Mouse (Mus musculus): ENCODE results near the gene Olfr156. TPM values are rescaled to one million over a fixed set of nuclear protein-coding genes. Genes with fewer than 3 reads are reported as not detected.
"Not testable (repeated sequence)": the region's sequence is repeated elsewhere in the genome, so short reads cannot be mapped to it uniquely, and the experiment has no call there.

The Olfr156 gene
- polyA plus RNA-seq, 1 experiment, result not detected

DNA sequence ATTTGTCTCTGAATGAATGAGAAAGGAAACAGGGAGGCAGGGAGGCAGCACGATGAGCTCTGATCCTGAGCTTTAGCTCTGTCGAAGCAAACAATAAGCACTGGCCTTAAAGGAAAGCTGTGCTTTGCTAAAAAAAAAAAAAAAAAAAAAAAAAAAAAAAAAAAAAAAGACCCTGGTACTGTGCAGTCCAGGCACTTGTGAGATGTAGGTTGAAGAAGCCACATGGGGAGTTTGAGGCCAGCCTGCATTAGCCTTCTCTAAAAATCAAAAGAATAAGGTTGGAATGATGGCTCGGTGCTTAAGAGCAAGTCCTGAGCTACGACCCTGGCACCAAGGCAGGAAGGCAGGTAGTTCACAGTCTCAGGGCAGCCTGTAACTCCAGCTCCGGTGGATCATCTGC lies 10.1 kb upstream of the Olfr156 start:
- no peak for TF ChIP-seq FLI1 (IDR thresholded peaks at IDR 0.05; ENCODE audit: low read length)
- no peak for TF ChIP-seq GATA1 (IDR thresholded peaks at IDR 0.05; ENCODE audit: borderline replicate concordance, low read length)
- H3K4me3 ChIP-seq (replicated peaks), result no peak overlapping the region
- peaks cover 16% of the 10 kb centered on the region for H3K27me3 ChIP-seq (replicated peaks)
- no peaks in the 10 kb centered on the region for H3K36me3 ChIP-seq (replicated peaks; ENCODE audit: low read length)
- peaks cover 4% of the 10 kb centered on the region; the same call in 1 of the 2 replicates for H3K4me1 ChIP-seq
- no peaks in the 10 kb centered on the region for H3K9me3 ChIP-seq

DNA sequence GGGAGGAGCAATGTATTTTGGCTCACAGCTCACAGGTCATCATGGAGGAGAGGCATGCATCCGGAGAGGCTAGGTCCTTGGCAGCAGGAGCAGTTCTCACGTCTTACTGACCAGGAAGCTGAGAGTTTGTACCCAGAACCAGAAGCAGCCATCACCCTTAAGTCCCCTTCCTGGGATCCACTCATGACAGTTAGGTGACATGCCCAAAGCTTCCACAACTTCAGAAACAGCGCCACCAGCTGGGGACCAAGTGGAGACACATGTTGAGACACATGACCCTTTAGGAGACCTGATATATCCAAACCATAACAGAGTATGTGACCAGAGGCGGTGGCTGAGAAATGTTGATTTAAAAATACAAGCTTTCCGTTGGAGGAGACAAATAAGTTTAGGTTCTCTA lies 8.3 kb upstream of the Olfr156 start:
- TF ChIP-seq FLI1 (IDR thresholded peaks at IDR 0.05; ENCODE audit: low read length) (no peak), GATA1 (IDR thresholded peaks at IDR 0.05; ENCODE audit: borderline replicate concordance, low read length) (no peak)
- peaks cover 4% of the 10 kb centered on the region; the same call in 1 of the 2 replicates for H3K4me1 ChIP-seq
- no peaks in the 10 kb centered on the region for H3K36me3 ChIP-seq (replicated peaks; ENCODE audit: low read length)
- H3K9me3 ChIP-seq, result no peaks in the 10 kb centered on the region
- no peak overlapping the region for H3K4me3 ChIP-seq (replicated peaks)
- peaks cover 17% of the 10 kb centered on the region for H3K27me3 ChIP-seq (replicated peaks)

DNA sequence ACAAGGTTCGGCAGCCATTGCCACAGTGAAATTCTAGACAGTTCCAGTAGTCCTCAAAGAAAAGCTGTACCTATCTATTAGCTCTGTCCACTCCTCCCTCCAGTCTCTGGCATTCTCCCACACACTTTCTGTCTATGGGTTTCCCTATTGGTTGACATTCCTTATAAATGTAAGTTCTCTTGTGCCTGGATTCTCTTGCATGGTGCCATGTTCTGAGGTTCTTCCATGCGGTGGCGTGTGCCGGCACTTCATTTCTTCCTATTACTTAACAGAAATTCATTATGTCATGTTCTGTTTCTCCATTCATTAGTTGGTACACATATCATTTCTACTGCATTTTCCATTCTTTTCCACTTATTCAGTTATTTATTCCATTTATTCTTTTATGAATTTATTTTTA lies 5.1 kb upstream of the Olfr156 start:
- no peak for TF ChIP-seq GATA1 (IDR thresholded peaks at IDR 0.05; ENCODE audit: borderline replicate concordance, low read length)
- TF ChIP-seq FLI1 (IDR thresholded peaks at IDR 0.05; ENCODE audit: low read length), result no peak
- Histone ChIP-seq H3K36me3 (replicated peaks; ENCODE audit: low read length) (no peaks in the 10 kb centered on the region), H3K9me3 (no peaks in the 10 kb centered on the region), H3K27me3 (replicated peaks) (peaks cover 13% of the 10 kb centered on the region), H3K4me3 (replicated peaks) (no peak overlapping the region), H3K4me1 (no peaks in the 10 kb centered on the region)

GRCm38 (mm10) chr4:43822896-43823550 lies 672 bp downstream of the Olfr156 start:
- Histone ChIP-seq H3K27me3 (replicated peaks) (peaks cover 13% of the 10 kb centered on the region), H3K4me3 (replicated peaks) (no peak overlapping the region), H3K9me3 (no peaks in the 10 kb centered on the region), H3K36me3 (replicated peaks; ENCODE audit: low read length) (no peaks in the 10 kb centered on the region), H3K4me1 (no peaks in the 10 kb centered on the region)
- TF ChIP-seq FLI1 (IDR thresholded peaks at IDR 0.05; ENCODE audit: low read length) (no peak), GATA1 (IDR thresholded peaks at IDR 0.05; ENCODE audit: borderline replicate concordance, low read length) (no peak)

DNA sequence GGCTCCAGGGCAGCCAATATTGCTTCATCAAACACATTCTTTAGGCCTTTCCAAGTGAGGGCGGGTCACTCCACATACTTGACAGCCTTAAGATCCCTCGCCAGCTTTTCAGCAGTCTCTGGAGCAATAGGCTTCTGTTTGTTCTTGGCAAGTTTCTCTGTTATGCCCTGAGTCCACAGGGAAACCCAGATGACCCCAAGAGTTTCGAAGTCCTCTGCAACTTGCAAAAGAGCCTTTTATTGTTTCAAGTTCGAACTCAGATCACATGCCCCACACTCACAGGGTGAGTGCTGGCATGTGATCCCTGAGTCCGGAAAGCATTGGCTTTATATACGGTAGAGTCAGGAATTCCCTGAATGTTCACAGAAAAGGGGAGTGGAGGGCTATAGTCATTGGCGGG lies 24.8 kb downstream of the Olfr156 start:
- peaks cover 13% of the 10 kb centered on the region for H3K9me3 ChIP-seq
- no peak overlapping the region for H3K4me3 ChIP-seq (replicated peaks)
- no peaks in the 10 kb centered on the region for H3K27me3 ChIP-seq (replicated peaks)
- TF ChIP-seq GATA1 (IDR thresholded peaks at IDR 0.05; ENCODE audit: borderline replicate concordance, low read length) (no peak), FLI1 (IDR thresholded peaks at IDR 0.05; ENCODE audit: low read length) (no peak)
- H3K36me3 ChIP-seq (replicated peaks; ENCODE audit: low read length), result no peaks in the 10 kb centered on the region
- H3K4me1 ChIP-seq, result no peaks in the 10 kb centered on the region

- H3K36me3 ChIP-seq (replicated peaks; ENCODE audit: low read length); H3K9me3 ChIP-seq; H3K4me1 ChIP-seq; H3K4me3 ChIP-seq (replicated peaks); H3K27me3 ChIP-seq (replicated peaks): not testable (repeated sequence)
Measured at GRCm38 (mm10) chr4:43795844-43796243, 27.9 kb downstream of the Olfr156 start.

DNA sequence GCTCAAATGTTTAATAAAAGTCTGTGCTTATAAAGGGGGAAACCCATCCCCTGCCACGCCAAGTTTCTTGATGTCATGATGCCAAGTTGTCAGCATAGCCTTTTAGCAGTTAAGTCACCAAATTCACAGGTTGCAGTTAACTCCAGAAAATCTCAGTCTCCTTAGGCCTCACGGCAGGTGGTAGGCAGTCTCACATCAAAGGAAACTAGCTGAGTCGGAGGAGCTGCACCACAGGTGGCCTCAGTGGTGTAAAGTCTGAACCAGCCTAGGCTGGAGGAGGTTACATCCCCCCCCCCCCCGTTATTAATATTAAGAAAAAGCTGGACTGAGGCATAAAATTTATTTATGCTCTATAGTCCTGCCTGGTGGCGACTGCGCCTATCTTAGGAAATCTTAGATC lies 28.4 kb downstream of the Olfr156 start:
- H3K36me3 ChIP-seq (replicated peaks; ENCODE audit: low read length), result no peaks in the 10 kb centered on the region
- H3K27me3 ChIP-seq (replicated peaks), result no peaks in the 10 kb centered on the region
- H3K9me3 ChIP-seq, result 0 out of 2 replicates have a peak, but pooled peaks cover 7% of the 10 kb centered on the region
- no peak overlapping the region for H3K4me3 ChIP-seq (replicated peaks)
- TF ChIP-seq GATA1 (IDR thresholded peaks at IDR 0.05; ENCODE audit: borderline replicate concordance, low read length) (no peak), FLI1 (IDR thresholded peaks at IDR 0.05; ENCODE audit: low read length) (no peak)
- H3K4me1 ChIP-seq, result no peaks in the 10 kb centered on the region

- TF ChIP-seq GATA1 (IDR thresholded peaks at IDR 0.05; ENCODE audit: borderline replicate concordance, low read length) (no peak), FLI1 (IDR thresholded peaks at IDR 0.05; ENCODE audit: low read length) (no peak)
- no peaks in the 10 kb centered on the region for H3K36me3 ChIP-seq (replicated peaks; ENCODE audit: low read length)
- peaks cover 5% of the 10 kb centered on the region for H3K9me3 ChIP-seq
- H3K27me3 ChIP-seq (replicated peaks), result peaks cover 7% of the 10 kb centered on the region
- no peak overlapping the region for H3K4me3 ChIP-seq (replicated peaks)
- no peaks in the 10 kb centered on the region for H3K4me1 ChIP-seq
Measured at GRCm38 (mm10) chr4:43772304-43772703, 51.4 kb downstream of the Olfr156 start.

DNA sequence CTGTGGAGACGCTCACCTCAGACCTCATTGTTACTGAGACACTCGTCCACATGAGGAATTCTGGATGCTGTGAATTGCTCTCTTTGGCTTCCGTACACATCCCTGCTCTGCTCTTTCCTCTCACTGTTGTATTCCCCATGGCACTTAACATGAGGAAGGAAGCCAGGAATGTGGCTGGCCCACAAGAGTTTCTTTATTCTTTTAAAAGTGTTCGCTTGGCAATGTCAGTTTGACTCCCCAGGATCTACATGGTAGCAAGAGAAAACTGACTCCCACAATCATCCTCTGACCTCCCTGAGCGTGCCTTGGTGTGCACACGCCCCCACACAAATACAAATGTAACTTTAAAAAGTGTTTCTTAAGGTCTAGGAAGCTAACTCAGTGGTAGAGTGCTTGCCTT lies 52.1 kb downstream of the Olfr156 start:
- Histone ChIP-seq H3K4me1 (no peaks in the 10 kb centered on the region), H3K36me3 (replicated peaks; ENCODE audit: low read length) (no peaks in the 10 kb centered on the region), H3K9me3 (peaks cover 5% of the 10 kb centered on the region), H3K27me3 (replicated peaks) (peaks cover 7% of the 10 kb centered on the region), H3K4me3 (replicated peaks) (no peak overlapping the region)
- TF ChIP-seq GATA1 (IDR thresholded peaks at IDR 0.05; ENCODE audit: borderline replicate concordance, low read length) (no peak), FLI1 (IDR thresholded peaks at IDR 0.05; ENCODE audit: low read length) (no peak)

- H3K4me3 ChIP-seq (replicated peaks), result no peak within 1 kb of the TSS
- H3K27me3 ChIP-seq (replicated peaks), result peaks cover 7% of the 10 kb centered on the region
- no peak for TF ChIP-seq GATA1 (IDR thresholded peaks at IDR 0.05; ENCODE audit: borderline replicate concordance, low read length)
- no peak for TF ChIP-seq FLI1 (IDR thresholded peaks at IDR 0.05; ENCODE audit: low read length)
- H3K36me3 ChIP-seq (replicated peaks; ENCODE audit: low read length), result no peaks in the 10 kb centered on the region
- H3K9me3 ChIP-seq, result peaks cover 5% of the 10 kb centered on the region
- H3K4me1 ChIP-seq, result no peaks in the 10 kb centered on the region
Measured at GRCm38 (mm10) chr4:43770909-43771308, 52.8 kb downstream of the Olfr156 start, which contains the start of gene Olfr159. TSS of gene Olfr159 (minus strand) at chr4:43771009.

Other genes with a start within 250 kb of the Olfr156 start
- 26.9 and 28.2 TPM in 2 replicates for gene Rgp1, start 245.2 kb downstream of the Olfr156 start, polyA plus RNA-seq (2012; ENCODE audit: insufficient read depth, low replicate concordance)
- 9.1 and 40.1 TPM in 2 replicates for gene Gba2, start 245.0 kb downstream of the Olfr156 start, polyA plus RNA-seq (2012; ENCODE audit: insufficient read depth, low replicate concordance)
- gene Msmp, start 239.4 kb downstream of the Olfr156 start, polyA plus RNA-seq (2012; ENCODE audit: insufficient read depth, low replicate concordance), result not detected in 2 replicates
- not detected in 2 replicates for gene Npr2, start 192.0 kb downstream of the Olfr156 start, polyA plus RNA-seq (2012; ENCODE audit: insufficient read depth, low replicate concordance)
- gene Spag8, start 170.3 kb downstream of the Olfr156 start, polyA plus RNA-seq (2012; ENCODE audit: insufficient read depth, low replicate concordance), result not detected in 2 replicates
- gene Hint2, start 167.4 kb downstream of the Olfr156 start, polyA plus RNA-seq (2012; ENCODE audit: insufficient read depth, low replicate concordance), result 8.0 and 30.1 TPM in 2 replicates
- 2.8 TPM in 1 of 2 replicates, not detected in the other for gene Tmem8b, start 154.9 kb downstream of the Olfr156 start, polyA plus RNA-seq (2012; ENCODE audit: insufficient read depth, low replicate concordance)
- gene Fam221b, start 154.8 kb downstream of the Olfr156 start, polyA plus RNA-seq (2012; ENCODE audit: insufficient read depth, low replicate concordance), result 0.29 TPM in 1 of 2 replicates, not detected in the other
- not detected in 2 replicates for gene Olfr70, start 123.1 kb downstream of the Olfr156 start, polyA plus RNA-seq (2012; ENCODE audit: insufficient read depth, low replicate concordance)
- not detected in 2 replicates for gene Olfr71, start 113.6 kb downstream of the Olfr156 start, polyA plus RNA-seq (2012; ENCODE audit: insufficient read depth, low replicate concordance)
- 0.12 TPM in 1 of 2 replicates, not detected in the other for gene Hrct1, start 96.7 kb downstream of the Olfr156 start, polyA plus RNA-seq (2012; ENCODE audit: insufficient read depth, low replicate concordance)
- not detected in 2 replicates for gene Spaar, start 93.9 kb downstream of the Olfr156 start, polyA plus RNA-seq (2012; ENCODE audit: insufficient read depth, low replicate concordance)
- not detected in 2 replicates for gene Olfr159, start 52.9 kb downstream of the Olfr156 start, polyA plus RNA-seq (2012; ENCODE audit: insufficient read depth, low replicate concordance)
- gene Olfr157, start 16.3 kb upstream of the Olfr156 start, polyA plus RNA-seq (2012; ENCODE audit: insufficient read depth, low replicate concordance), result 0.13 and 0.40 TPM in 2 replicates
- 0.08 TPM in 1 of 2 replicates, not detected in the other for gene Olfr155, start 27.7 kb upstream of the Olfr156 start, polyA plus RNA-seq (2012; ENCODE audit: insufficient read depth, low replicate concordance)
- not detected in 2 replicates for gene Reck, start 51.6 kb upstream of the Olfr156 start, polyA plus RNA-seq (2012; ENCODE audit: insufficient read depth, low replicate concordance)
- 6.5 and 32.0 TPM in 2 replicates for gene Glipr2, start 133.5 kb upstream of the Olfr156 start, polyA plus RNA-seq (2012; ENCODE audit: insufficient read depth, low replicate concordance)
- gene Ccin, start 159.6 kb upstream of the Olfr156 start, polyA plus RNA-seq (2012; ENCODE audit: insufficient read depth, low replicate concordance), result not detected in 2 replicates
- 132 and 432 TPM in 2 replicates for gene Clta, start 180.6 kb upstream of the Olfr156 start, polyA plus RNA-seq (2012; ENCODE audit: insufficient read depth, low replicate concordance)

All from megakaryocyte, embryonic 14.5 days (primary cell).